Mouse (Mus musculus) megakaryocyte progenitor cell, adult 5-6 weeks (primary cell): ENCODE data around the gene a. TPM values are rescaled to one million over a fixed set of nuclear protein-coding genes. Genes with fewer than 3 reads are reported as not detected.

Experiments
- ATAC-seq: replicated peaks from 2 replicates; pipeline ENCODE4 v1.8.0; 2016; ENCODE audit warnings: mild to moderate bottlenecking, moderate TSS enrichment, inconsistent platforms; ENCODE audit not compliant: poor library complexity
- total RNA-seq, 2 experiments: library from RNA; stranded (forward) in 1 of 2; stranded (reverse) in 1 of 2; fragments of 157-497, 149-512 nt in 1 of 2; fragments of 200-1000 nt in 1 of 2; gene quantifications; 2 replicates each; pipeline versions ENCODE4 v1.2.3 to v1.2.4; 2015 to 2017

a gene
- total RNA-seq (2015) (0.34 TPM in 1 of 2 replicates, not detected in the other), total RNA-seq (2017) (not detected in 2 replicates)

GRCm38 (mm10) chr2:154790656-154791483, at the start of gene a, which contains the start of gene Raly:
Gene a, plus strand, starts transcription at chr2:154791402.
Gene Raly, plus strand, starts transcription at chr2:154791096.
- ATAC-seq = peak; percentile 84

- ATAC-seq = no peak
Measured at GRCm38 (mm10) chr2:154742911-154743819, 48.0 kb upstream of the a start.

- ATAC-seq = no peak
Measured at GRCm38 (mm10) chr2:154743915-154744314, 47.3 kb upstream of the a start.

GRCm38 (mm10) chr2:154748383-154748782, 42.8 kb upstream of the a start:
- no peak for ATAC-seq

- no peak for ATAC-seq
Measured at GRCm38 (mm10) chr2:154749046-154750036, 41.9 kb upstream of the a start.

- ATAC-seq = peak; percentile 37; the same call in 1 of the 2 replicates
Measured at GRCm38 (mm10) chr2:154751924-154752323, 39.3 kb upstream of the a start.

GRCm38 (mm10) chr2:154754068-154754560, 37.1 kb upstream of the a start:
- no peak for ATAC-seq

GRCm38 (mm10) chr2:154755791-154756190, 35.4 kb upstream of the a start:
- peak; percentile 76 for ATAC-seq

- no peak for ATAC-seq
Measured at GRCm38 (mm10) chr2:154757691-154758090, 33.5 kb upstream of the a start.

GRCm38 (mm10) chr2:154758454-154758853, 32.7 kb upstream of the a start:
- ATAC-seq = no peak

GRCm38 (mm10) chr2:154763226-154763625, 28.0 kb upstream of the a start:
- peak; percentile 41; the same call in 1 of the 2 replicates for ATAC-seq

- ATAC-seq = peak; percentile 65
Measured at GRCm38 (mm10) chr2:154764828-154765497, 26.2 kb upstream of the a start.

GRCm38 (mm10) chr2:154765554-154766008, 25.6 kb upstream of the a start:
- peak; percentile 67 for ATAC-seq

GRCm38 (mm10) chr2:154767051-154767450, 24.2 kb upstream of the a start:
- 0 out of 2 replicates have a peak, but pooled peaks have one; percentile 18 for ATAC-seq

- no peak for ATAC-seq
Measured at GRCm38 (mm10) chr2:154769930-154770329, 21.3 kb upstream of the a start, which contains the start of gene Gm14214. Gene Gm14214, minus strand, starts transcription at chr2:154770030.

GRCm38 (mm10) chr2:154771604-154772003, 19.6 kb upstream of the a start:
- no peak for ATAC-seq

GRCm38 (mm10) chr2:154774032-154774431, 17.2 kb upstream of the a start:
- ATAC-seq = peak; percentile 76

GRCm38 (mm10) chr2:154776496-154776895, 14.7 kb upstream of the a start:
- no peak for ATAC-seq

- ATAC-seq = no peak
Measured at GRCm38 (mm10) chr2:154779648-154780047, 11.6 kb upstream of the a start.
